Mouse (Mus musculus): ENCODE results near the gene Stk39. TPM values are rescaled to one million over a fixed set of nuclear protein-coding genes. Genes with fewer than 3 reads are reported as not detected.

Stk39 gene
- polyA plus RNA-seq, 2 experiments from 2014 or later, result 10.6 to 13.9 TPM

GRCm38 (mm10) chr2:68420223-68420622 is 51.8 kb downstream of the Stk39 start:
- ATAC-seq, result no peak

- ATAC-seq, result no peak
Observed at GRCm38 (mm10) chr2:68419746-68420145, 52.3 kb downstream of the Stk39 start.

- no peak for ATAC-seq
Observed at GRCm38 (mm10) chr2:68419165-68419564, 52.9 kb downstream of the Stk39 start.

GRCm38 (mm10) chr2:68417081-68417480 is 55.0 kb downstream of the Stk39 start:
- no peak for ATAC-seq

GRCm38 (mm10) chr2:68415691-68416090 is 56.4 kb downstream of the Stk39 start:
- ATAC-seq, result no peak

- no peak for ATAC-seq
Observed at GRCm38 (mm10) chr2:68412149-68412548, 59.9 kb downstream of the Stk39 start.

- no peak for ATAC-seq
Observed at GRCm38 (mm10) chr2:68411201-68411600, 60.9 kb downstream of the Stk39 start.

- ATAC-seq, result no peak
Observed at GRCm38 (mm10) chr2:68409640-68410215, 62.3 kb downstream of the Stk39 start.

GRCm38 (mm10) chr2:68408271-68408980 is 63.6 kb downstream of the Stk39 start:
- no peak for ATAC-seq

GRCm38 (mm10) chr2:68407179-68407950 is 64.7 kb downstream of the Stk39 start:
- no peak for ATAC-seq

- ATAC-seq, result no peak
Observed at GRCm38 (mm10) chr2:68406571-68407074, 65.4 kb downstream of the Stk39 start.

GRCm38 (mm10) chr2:68405163-68405715 is 66.8 kb downstream of the Stk39 start:
- ATAC-seq, result no peak

- ATAC-seq, result no peak
Observed at GRCm38 (mm10) chr2:68404274-68405162, 67.5 kb downstream of the Stk39 start.

- no peak for ATAC-seq
Observed at GRCm38 (mm10) chr2:68393611-68394549, 78.2 kb downstream of the Stk39 start.

GRCm38 (mm10) chr2:68387824-68388582 is 84.1 kb downstream of the Stk39 start:
- no peak for ATAC-seq

- ATAC-seq, result no peak
Observed at GRCm38 (mm10) chr2:68386313-68386863, 85.7 kb downstream of the Stk39 start.

GRCm38 (mm10) chr2:68385654-68386312 is 86.3 kb downstream of the Stk39 start:
- no peak for ATAC-seq

GRCm38 (mm10) chr2:68383964-68384363 is 88.1 kb downstream of the Stk39 start:
- no peak for ATAC-seq

- peak; percentile 84 for ATAC-seq
Observed at GRCm38 (mm10) chr2:68382394-68383059, 89.5 kb downstream of the Stk39 start.
